Mouse (Mus musculus) lung, postnatal 0 days (tissue): ENCODE measurements around the gene Syngr4.

Source experiments
- CTCF ChIP-seq: IDR thresholded peaks from 2 replicates; pipeline ENCODE4 v1.5.1; 2016; ENCODE audit warnings: antibody characterized with exemption, mild to moderate bottlenecking
- EP300 ChIP-seq: IDR thresholded peaks from 2 replicates; pipeline ENCODE4 v1.6.1; 2016; ENCODE audit warnings: antibody characterized with exemption, mild to moderate bottlenecking, control low read depth

DNA sequence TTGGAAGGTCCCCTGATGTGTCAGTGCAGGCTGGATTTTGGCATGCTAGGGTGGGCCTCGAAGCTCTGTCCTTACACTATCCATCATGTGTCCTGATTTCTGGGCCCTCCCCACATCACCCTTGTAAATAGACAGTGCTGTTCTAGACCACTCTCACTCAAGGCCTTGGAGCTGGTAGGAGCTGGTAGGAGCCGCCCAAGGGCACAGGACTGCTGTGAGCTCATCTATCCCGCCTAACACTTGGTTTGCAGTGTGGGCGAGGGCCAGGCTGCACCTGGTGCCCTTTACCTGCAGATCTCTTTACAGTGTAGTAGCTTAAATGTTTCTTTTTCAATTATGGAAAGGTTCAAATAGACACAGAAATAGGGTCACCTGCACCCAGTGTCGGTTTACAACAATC is 18.5 kb upstream of the Syngr4 start:
- TF ChIP-seq CTCF: no peak
- no peak for TF ChIP-seq EP300
